Mouse (Mus musculus): ENCODE results near the gene Slc38a6. TPM values are rescaled to one million over a fixed set of nuclear protein-coding genes. Genes with fewer than 3 reads are reported as not detected.
A peak's percentile ranks its signal among the peaks of the same experiment; 100 is the strongest.

The Slc38a6 gene
- total and polyA plus RNA-seq, 3 experiments, result 7.0 to 15.4 (median 10.2) TPM

DNA sequence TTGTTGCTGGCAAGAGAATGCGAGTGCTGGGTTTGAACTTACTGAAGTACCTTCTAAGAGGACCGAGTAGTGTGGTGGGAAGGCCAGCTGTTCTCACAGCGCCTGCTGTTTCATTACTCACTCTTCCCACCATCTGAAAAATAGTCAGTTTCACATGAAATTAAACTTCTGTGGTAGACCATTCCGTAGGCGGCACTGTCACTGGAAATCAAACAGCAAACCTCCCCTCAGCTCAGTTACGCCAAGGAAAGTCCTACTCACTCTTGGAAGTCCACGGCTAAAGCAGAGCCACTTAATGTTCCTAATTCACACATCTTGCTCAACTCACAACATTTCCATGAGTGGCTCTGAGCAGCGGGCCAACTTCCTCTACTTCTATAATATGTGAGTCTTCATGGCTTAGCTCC is 37.6 kb downstream of the Slc38a6 start:
- dilution Hi-C loops (cut with MboI; ENCODE audit: extremely low pct_ligation_motif_present, extremely low pct_unique_long_range_greater_than_20kb, low sequenced_read_pairs) (no loop called here), in situ Hi-C loops (cut with MboI; ENCODE audit: low pct_ligation_motif_present, low pct_unique_long_range_greater_than_20kb, low sequenced_read_pairs) (loop anchor here (25.0 kb wide), 1 partner anchor 287 kb away; no protein-coding TSS in a partner anchor)
- Histone ChIP-seq H3K36me3 (replicated peaks in 1 of 2; ENCODE audit: control insufficient read depth in 1 of 2, insufficient read depth in 1 of 2, low read length in 1 of 2) (peaks cover 0 to 3% of the 10 kb centered on the region in 2 experiments), H3K9ac (ENCODE audit: insufficient read depth, low read depth) (no peak overlapping the region), H3K79me2 (replicated peaks; ENCODE audit: control insufficient read depth, extremely low read depth, insufficient read depth, poor library complexity, severe bottlenecking) (no peaks in the 10 kb centered on the region), H3K27me3 (replicated peaks) (no peaks in the 10 kb centered on the region), H3K4me1 (ENCODE audit: control insufficient read depth in 1 of 2, insufficient read depth in 2 of 2) (peaks cover 18 to 63% of the 10 kb centered on the region in 2 experiments), H3K4me3 (replicated peaks in 1 of 3; ENCODE audit: low read depth in 2 of 3, low read length in 2 of 3, poor library complexity in 1 of 3) (no peak overlapping the region), H3K9me3 (replicated peaks; ENCODE audit: low read length) (no peaks in the 10 kb centered on the region), H3K27ac (ENCODE audit: insufficient read depth, low read depth) (peak overlapping the region; percentile 12), H3K4me2 (ENCODE audit: insufficient read depth, low read depth, poor library complexity, severe bottlenecking) (no peak overlapping the region)
- TF ChIP-seq SIN3A (IDR thresholded peaks at IDR 0.05; ENCODE audit: low read length) (no peak), ETS1 (conservative IDR thresholded peaks at IDR 0.05; ENCODE audit: low read depth, low read length) (peak; percentile 59; the same call in 1 of the 2 replicates), RAD21 (IDR thresholded peaks at IDR 0.05; ENCODE audit: low read depth, low read length) (no peak), ZC3H11A (IDR thresholded peaks at IDR 0.05; ENCODE audit: low read depth, low read length) (no peak), TBP (conservative IDR thresholded peaks at IDR 0.05; ENCODE audit: low read depth, low read length) (no peak)
- peak; percentile 11 for DNase-seq (ENCODE audit: extremely low read depth)

DNA sequence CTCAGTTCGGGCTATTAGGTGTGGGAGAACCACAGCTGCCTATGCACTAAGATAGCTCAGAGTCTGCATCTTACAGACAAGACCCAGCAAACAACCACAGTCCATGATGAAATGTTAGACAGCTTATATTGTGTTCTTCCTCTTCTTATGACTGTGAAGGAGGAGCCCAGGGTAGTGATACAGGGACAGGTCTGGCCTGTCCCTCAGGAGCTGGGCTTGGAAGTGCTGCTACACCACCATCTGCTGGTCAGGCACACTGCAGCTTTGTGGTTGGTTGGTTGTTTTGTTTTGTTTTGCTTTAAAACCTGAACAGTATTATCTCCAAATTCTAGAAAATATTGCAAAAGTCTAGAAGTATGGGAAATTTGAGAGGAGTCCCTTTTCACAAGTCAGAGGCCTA is 38.2 kb downstream of the Slc38a6 start:
- Histone ChIP-seq H3K4me2 (ENCODE audit: insufficient read depth, low read depth, poor library complexity, severe bottlenecking) (no peak overlapping the region), H3K9ac (ENCODE audit: insufficient read depth, low read depth) (no peak overlapping the region), H3K79me2 (replicated peaks; ENCODE audit: control insufficient read depth, extremely low read depth, insufficient read depth, poor library complexity, severe bottlenecking) (no peaks in the 10 kb centered on the region), H3K9me3 (replicated peaks; ENCODE audit: low read length) (no peaks in the 10 kb centered on the region), H3K4me3 (replicated peaks in 1 of 3; ENCODE audit: low read depth in 2 of 3, low read length in 2 of 3, poor library complexity in 1 of 3) (no peak overlapping the region), H3K27me3 (replicated peaks) (no peaks in the 10 kb centered on the region), H3K27ac (ENCODE audit: insufficient read depth, low read depth) (peak overlapping the region; percentile 12), H3K4me1 (ENCODE audit: control insufficient read depth in 1 of 2, insufficient read depth in 2 of 2) (peaks cover 18 to 63% of the 10 kb centered on the region in 2 experiments), H3K36me3 (replicated peaks in 1 of 2; ENCODE audit: control insufficient read depth in 1 of 2, insufficient read depth in 1 of 2, low read length in 1 of 2) (peaks cover 0 to 3% of the 10 kb centered on the region in 2 experiments)
- dilution Hi-C loops (cut with MboI; ENCODE audit: extremely low pct_ligation_motif_present, extremely low pct_unique_long_range_greater_than_20kb, low sequenced_read_pairs), result no loop called here
- DNase-seq (ENCODE audit: extremely low read depth), result peak; percentile 54
- TF ChIP-seq SMC3 (IDR thresholded peaks at IDR 0.05; ENCODE audit: low read depth, low read length) (peak; percentile 67), KAT2A (IDR thresholded peaks at IDR 0.05; ENCODE audit: insufficient replicate concordance, low read length) (no peak), JUND (conservative IDR thresholded peaks at IDR 0.05; ENCODE audit: low read depth, low read length) (no peak), POLR2AphosphoS2 (IDR thresholded peaks at IDR 0.05; ENCODE audit: low read depth, low read length) (no peak), CTCF (conservative IDR thresholded peaks at IDR 0.05 in 1 of 2, IDR thresholded peaks at IDR 0.05 in 1 of 2; ENCODE audit: low read depth in 2 of 2, low read length in 2 of 2) (peak in 1 of 2 experiments; percentile 65; a peak in 2 of 4 replicates), NELFE (IDR thresholded peaks at IDR 0.05; ENCODE audit: low read depth, low read length) (no peak), UBTF (IDR thresholded peaks at IDR 0.05; ENCODE audit: low read depth, low read length) (no peak), SIN3A (IDR thresholded peaks at IDR 0.05; ENCODE audit: low read length) (no peak), POLR2A (IDR thresholded peaks at IDR 0.05; ENCODE audit: low read depth, low read length) (no peak), JUN (IDR thresholded peaks at IDR 0.05; ENCODE audit: insufficient read depth, low read depth, low read length) (no peak), BHLHE40 (IDR thresholded peaks at IDR 0.05; ENCODE audit: low read depth, low read length) (no peak), RAD21 (IDR thresholded peaks at IDR 0.05; ENCODE audit: low read depth, low read length) (peak; percentile 69), TCF12 (IDR thresholded peaks at IDR 0.05; ENCODE audit: low read depth, low read length) (no peak), CHD1 (IDR thresholded peaks at IDR 0.05; ENCODE audit: low read depth, low read length) (no peak)
- in situ Hi-C loops (cut with MboI; ENCODE audit: low pct_ligation_motif_present, low pct_unique_long_range_greater_than_20kb, low sequenced_read_pairs), result loop anchor here (25.0 kb wide), 1 partner anchor 287 kb away; no protein-coding TSS in a partner anchor
